Mouse (Mus musculus): ENCODE measurements at regions not wholly inside any gene's neighbourhood (a gene's known extent, or its start where the extent isn't known, plus 50 kb on each side); places are given as distances from the start of the nearest gene placed in this dataset.

DNA sequence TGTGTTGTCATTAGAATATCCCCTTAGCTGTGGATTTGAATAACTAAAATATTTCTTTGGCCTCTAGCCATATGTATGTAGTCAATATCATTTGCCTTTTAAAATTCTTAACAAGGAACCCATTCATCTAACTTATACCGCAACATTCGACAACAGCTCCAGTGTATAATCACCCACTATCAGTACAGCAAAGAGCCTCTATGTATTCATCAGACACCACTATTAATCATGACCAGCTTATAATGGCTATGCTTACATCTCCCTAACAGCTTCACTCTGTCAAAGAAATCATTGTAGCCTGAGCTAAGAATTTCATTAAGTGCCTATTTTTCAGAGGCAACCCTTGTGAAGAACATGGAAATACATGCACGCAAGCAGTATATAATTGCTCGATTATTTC, 88.9 kb upstream of the Negr1 start:
- no peak overlapping the region for H3K4me3 ChIP-seq (ENCODE audit: low read depth, low read length)
- TF ChIP-seq GATA1 (IDR thresholded peaks at IDR 0.05; ENCODE audit: borderline replicate concordance, low read length) = no peak
- TF ChIP-seq POLR2AphosphoS5 (IDR thresholded peaks at IDR 0.05; ENCODE audit: insufficient replicate concordance, low read depth, low read length) = no peak
- no peak for TF ChIP-seq GATA2 (IDR thresholded peaks at IDR 0.05; ENCODE audit: borderline replicate concordance, low read depth, low read length)
- no peaks in the 10 kb centered on the region for H3K27me3 ChIP-seq (ENCODE audit: insufficient read depth, low read length)
- DNase-seq (ENCODE audit: low spot score) (no peak), ATAC-seq (ENCODE audit: extremely low read depth, insufficient number of reproducible peaks, low FRiP score, poor library complexity, severe bottlenecking) (no peak)
- H3K9me3 ChIP-seq (replicated peaks) = peaks cover 12% of the 10 kb centered on the region
- H3K36me3 ChIP-seq (replicated peaks) = no peaks in the 10 kb centered on the region
- H3K4me1 ChIP-seq (ENCODE audit: insufficient read depth, low read depth, low read length) = no peaks in the 10 kb centered on the region
